Mouse (Mus musculus): Measurements from ENCODE around the gene Med19.
A peak's percentile ranks its signal among the peaks of the same experiment; 100 is the strongest.

The Med19 gene

GRCm38 (mm10) chr2:84677968-84678880 is at the start of gene Med19, which contains the start of gene Gm28635:
TSS of gene Med19 (plus strand) at chr2:84678402.
TSS of gene Gm28635 (minus strand) at chr2:84678041.
- DNase-seq: peak; percentile 97

- DNase-seq: no peak
Measured at GRCm38 (mm10) chr2:84632001-84632400, 46.2 kb upstream of the Med19 start.

GRCm38 (mm10) chr2:84632999-84633398 is 45.2 kb upstream of the Med19 start:
- no peak for DNase-seq

- DNase-seq: no peak
Measured at GRCm38 (mm10) chr2:84634006-84634405, 44.2 kb upstream of the Med19 start.

DNA sequence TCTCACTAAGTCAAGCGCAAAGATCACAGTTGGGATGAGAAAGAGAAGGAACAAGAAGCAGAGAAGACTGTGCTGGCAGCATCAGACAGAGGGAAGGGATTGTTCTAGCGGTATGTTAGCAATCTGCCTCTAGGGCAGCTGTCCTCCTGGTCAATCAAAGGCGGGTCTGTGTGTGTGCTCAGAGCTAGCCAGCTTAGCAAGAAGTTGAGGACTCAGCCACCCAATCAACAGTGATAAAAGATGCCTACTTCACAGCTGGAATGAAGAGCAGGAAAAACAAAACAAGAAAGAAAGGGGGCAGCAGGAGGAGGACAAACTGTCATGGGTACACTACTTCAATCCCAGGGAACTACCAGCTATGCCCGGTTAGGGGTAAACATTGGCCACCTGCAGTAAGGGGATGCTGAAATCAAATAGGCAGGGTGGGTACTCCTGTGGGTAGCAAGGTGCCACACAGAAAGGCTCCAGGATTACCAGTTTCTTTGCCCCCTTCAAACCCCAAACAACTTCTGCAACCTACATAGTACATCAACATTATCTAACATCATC is 43.2 kb upstream of the Med19 start:
- no peak for DNase-seq

GRCm38 (mm10) chr2:84635611-84636010 is 42.6 kb upstream of the Med19 start:
- DNase-seq: peak; percentile 54

- DNase-seq: no peak
Measured at GRCm38 (mm10) chr2:84636231-84636741, 41.9 kb upstream of the Med19 start.

GRCm38 (mm10) chr2:84637452-84638165 is 40.6 kb upstream of the Med19 start:
- DNase-seq: no peak

DNA sequence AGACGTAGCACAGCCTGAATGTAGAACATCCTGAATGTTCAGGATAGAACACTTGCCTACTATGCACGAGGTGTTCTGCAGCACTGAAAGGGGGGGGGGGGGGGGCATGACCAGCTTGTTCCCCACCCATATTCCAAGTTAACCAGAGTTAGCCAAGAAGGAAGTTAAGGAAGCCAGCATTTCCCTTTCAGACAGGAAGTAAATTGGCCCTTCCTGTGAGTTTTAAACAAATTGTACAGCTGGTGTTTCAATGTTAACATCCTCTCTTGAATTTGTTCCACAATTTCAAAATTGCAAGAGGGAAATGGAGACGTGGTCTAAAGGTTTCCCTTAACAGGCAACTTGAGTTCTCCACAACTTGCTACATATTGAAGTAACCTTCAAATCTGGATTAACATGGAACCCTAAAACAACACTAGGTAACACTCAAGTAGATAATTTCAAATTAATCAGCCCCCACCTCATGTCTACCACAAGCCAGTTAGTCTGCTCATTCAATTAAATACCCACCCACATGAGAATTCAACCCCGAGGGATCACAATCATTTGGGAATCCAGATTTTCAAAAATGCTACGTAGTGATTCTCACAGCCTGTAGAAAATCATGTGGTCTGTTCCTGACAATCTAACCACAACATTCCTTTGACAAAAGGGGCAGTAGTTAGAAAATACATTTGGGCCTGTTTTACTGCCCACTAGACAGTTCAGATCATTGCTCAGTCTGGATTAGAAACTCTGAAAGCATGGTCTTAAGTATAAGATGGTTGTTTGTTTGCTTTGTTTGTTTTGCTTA is 39.6 kb upstream of the Med19 start:
- no peak for DNase-seq

- DNase-seq: no peak
Measured at GRCm38 (mm10) chr2:84640833-84641232, 37.4 kb upstream of the Med19 start.

- DNase-seq: no peak
Measured at GRCm38 (mm10) chr2:84646138-84646537, 32.1 kb upstream of the Med19 start.

DNA sequence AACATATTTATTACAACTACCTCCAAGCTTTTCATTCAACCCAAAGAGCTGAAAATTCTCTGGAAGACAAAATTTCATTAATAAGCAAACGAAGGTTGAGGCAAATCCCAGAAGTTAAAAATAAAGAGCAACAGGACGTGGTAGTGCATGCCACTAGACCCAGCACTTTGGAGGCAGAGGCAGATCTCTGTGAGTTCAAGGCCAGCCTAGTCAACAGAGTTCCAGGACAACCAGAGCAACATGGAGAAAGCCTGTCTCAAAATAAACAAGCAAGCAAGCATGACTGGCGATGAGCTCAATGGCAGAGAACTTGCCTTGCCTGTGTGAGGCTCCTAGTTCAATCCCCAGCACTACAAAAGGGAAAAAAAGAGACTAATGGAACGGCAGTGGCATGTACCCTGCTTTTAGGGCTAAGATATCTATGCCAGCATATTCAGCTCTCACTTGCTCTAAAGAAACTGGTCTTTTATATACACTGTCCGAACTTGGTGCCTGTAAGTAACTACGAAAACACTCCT is 31.1 kb upstream of the Med19 start:
- DNase-seq: no peak

- no peak for DNase-seq
Measured at GRCm38 (mm10) chr2:84648369-84648768, 29.8 kb upstream of the Med19 start.

DNA sequence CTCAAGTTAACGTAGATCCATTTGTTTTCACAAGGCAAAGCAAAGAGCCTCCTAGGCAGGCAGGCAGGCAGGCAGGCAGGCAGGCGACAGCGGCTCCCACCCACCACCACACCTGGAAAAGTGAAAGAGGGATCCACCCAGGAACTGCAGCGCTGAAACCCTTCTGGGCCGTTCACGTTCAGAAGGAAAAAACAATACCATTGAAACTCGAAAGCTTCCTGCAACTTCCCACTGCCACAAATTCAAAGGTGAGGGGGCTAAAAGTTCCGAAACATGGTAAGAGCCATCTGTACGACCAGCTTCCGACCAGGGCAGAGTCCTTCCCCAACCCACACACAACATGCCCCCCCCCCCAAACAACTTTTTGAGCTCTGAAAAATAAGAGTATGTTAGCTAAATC is 28.5 kb upstream of the Med19 start:
- no peak for DNase-seq

DNA sequence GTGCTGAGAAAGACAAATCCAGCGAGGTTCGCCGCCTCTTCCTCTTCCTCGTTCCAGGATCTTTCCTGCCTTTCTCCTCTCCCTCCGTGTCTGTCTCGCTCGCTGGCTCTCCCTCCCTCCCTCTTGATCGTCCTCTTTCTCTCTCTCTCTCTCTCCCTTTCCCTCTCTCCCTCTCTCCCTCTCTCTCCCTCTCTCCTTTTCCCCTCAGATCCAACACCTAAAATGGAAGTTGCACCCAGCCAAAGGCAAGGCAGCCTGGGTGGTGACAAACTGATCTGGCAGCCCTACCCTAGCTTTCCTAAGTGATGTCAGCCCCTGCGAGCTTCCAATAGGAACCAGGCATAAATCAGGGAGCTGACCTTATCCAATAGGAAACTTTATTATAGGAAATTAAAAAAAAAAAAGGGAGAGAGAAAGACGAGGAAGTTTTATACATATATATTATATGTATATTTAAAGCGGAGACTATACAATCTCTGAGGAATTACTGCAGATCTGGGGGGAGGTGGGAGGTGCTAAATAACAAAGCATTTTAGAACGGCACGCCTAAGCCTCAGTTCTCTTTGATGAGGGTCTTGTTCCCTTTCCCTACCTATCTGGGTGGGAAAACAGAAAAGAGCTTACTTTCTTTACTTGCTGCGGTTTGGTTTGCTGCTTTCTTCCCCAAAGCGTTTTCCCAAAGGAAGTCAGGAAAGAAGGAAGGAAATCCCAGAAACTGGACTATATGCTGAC is 27.6 kb upstream of the Med19 start, which contains the start of gene Ctnnd1:
Gene Ctnnd1 (minus strand): TSS at position 302 of the 732 bp plus-strand sequence.
- peak; percentile 91 for DNase-seq

GRCm38 (mm10) chr2:84653354-84653753 is 24.8 kb upstream of the Med19 start:
- no peak for DNase-seq

DNA sequence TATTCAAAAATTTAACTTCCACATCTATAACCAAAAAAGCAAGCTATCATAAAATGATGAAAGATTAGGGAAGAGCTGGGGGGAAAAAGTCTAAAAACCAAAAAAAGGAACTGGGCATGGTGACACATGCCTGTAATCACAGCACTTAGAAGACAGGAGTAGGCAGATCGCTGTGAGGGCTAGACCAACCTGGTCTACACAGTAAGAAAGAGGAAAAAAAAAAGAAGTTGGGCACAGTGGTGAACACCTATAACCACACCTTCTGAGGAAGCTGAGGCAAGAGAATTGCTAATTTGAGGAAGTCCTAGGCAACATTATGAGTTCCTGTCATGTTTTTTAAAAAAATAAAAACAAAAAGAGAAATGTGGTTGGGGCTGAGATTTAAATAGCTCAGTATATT is 22.3 kb upstream of the Med19 start:
- no peak for DNase-seq

- DNase-seq: no peak
Measured at GRCm38 (mm10) chr2:84658806-84659205, 19.4 kb upstream of the Med19 start, which contains the start of gene Btbd18. TSS of gene Btbd18 (plus strand) at chr2:84659079.

- no peak for DNase-seq
Measured at GRCm38 (mm10) chr2:84660253-84660652, 17.9 kb upstream of the Med19 start.

DNA sequence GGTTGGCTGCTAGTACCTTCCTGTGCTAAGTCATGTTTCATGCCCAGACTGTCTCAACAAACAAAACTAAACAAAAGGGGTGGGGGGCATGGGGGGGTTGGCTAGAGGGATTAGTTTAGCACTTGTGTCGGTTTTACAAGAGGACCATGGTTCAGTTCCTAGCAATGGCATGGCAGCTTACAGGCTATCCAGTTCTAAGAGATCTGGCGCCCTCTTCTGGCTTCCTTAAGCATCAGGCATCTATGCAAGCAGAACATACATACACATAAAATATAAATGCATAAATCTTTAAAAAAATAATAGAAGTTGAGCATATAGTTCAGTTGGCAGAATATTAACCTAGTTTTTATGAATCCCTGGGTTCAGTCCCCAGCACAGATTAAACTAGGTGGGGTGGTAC is 15.3 kb upstream of the Med19 start:
- DNase-seq: no peak

DNA sequence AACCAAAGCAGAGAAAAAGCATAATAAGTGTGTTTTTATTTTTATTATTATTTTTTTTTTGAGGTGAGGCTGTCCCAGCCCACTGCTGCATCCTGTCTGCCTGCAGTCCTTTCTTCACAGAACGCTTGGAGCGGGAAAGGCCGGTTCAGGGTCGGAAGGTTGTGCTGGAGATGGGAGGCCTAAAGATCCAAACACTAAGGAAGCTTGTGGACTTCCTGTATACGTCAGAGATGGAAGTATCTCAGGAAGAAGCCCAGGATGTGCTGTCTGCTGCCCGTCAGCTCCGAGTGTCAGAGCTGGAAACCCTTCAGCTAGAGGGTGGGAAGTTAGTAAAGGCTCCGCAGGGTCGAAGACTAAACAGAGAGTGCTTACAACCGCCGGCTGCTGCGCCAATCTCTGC is 12.1 kb upstream of the Med19 start:
- no peak for DNase-seq

All from cerebellum, adult 11-12 months (tissue).